Mouse (Mus musculus) small intestine, adult 10 weeks (tissue): ENCODE results near the gene Erap1. TPM values are rescaled to one million over a fixed set of nuclear protein-coding genes. Genes with fewer than 3 reads are reported as not detected.

Experiments
- polyA plus RNA-seq: library from polyadenylated mRNA; stranded (reverse); fragments of 350-450 nt; fragmentation: Illumina TruSeq; extraction: RNeasy Lipid Tissue Mini Kit (QIAGEN cat#74804); gene quantifications from one replicate; pipeline ENCODE4 v1.2.3, GENCODE M21; 2014; ENCODE audit warnings: low replicate concordance

Erap1 gene
- polyA plus RNA-seq: 316 TPM

DNA sequence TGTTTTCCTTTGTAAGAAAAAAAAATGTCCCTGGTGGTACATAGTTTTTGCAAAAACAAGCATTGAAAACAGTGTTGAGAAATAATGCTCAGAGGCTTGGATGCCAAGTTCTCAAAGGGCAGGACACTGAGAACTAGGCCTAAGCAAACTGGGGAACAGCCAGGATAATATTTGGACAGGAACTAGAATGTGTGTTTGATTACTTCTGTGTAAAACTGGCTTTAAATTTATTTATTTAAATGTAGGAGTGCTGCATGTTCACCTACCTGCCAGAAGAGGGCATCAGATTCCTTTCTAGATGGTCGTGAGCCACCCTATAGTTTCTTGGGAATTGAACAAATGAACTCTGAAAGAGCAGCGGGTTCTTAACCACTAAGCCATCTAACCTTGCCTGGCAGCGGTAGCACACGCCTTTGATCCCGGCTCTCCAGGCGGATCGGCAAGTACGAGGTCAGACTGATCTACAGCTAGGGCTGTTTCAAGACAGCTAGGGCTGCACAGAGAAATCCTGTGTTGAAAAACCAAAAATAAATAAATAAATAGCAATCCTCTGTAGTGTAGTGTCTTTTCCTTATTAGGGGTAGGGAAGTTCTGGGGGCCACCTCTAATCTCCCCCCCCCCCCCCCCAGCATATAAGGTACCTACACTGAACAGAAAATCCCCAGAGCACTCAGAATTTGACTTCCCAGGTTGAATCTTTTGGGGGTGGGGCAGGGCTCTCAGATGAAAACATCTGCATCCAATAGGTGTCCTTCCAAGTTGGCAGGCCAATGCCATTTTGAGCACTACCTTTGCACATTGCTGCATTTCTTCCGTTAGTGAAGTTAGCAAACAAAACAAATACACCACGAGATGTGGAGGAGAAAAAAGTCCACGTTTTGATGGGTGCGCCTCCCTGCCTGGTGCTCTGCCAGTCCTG, at the start of gene Erap1:
Erap1 (plus strand) TSS at position 776 of the 919 bp plus-strand sequence.

Other genes starting within 250 kb of the Erap1 start
- gene Zfp72, start 248.7 kb upstream of the Erap1 start, polyA plus RNA-seq: 10.8 TPM
- 3.9 TPM for gene Ftl1-ps1, start 239.9 kb upstream of the Erap1 start, polyA plus RNA-seq
- 107 TPM for gene Zfp825, start 145.6 kb upstream of the Erap1 start, polyA plus RNA-seq
- 172 TPM for gene Cast, start 169.2 kb downstream of the Erap1 start, polyA plus RNA-seq